Mouse (Mus musculus): ENCODE data around the gene Nqo2. TPM values are rescaled to one million over a fixed set of nuclear protein-coding genes. Genes with fewer than 3 reads are reported as not detected.

Nqo2 gene
- polyA plus RNA-seq, 1 experiment from 2014 or later, result 23.7 TPM

DNA sequence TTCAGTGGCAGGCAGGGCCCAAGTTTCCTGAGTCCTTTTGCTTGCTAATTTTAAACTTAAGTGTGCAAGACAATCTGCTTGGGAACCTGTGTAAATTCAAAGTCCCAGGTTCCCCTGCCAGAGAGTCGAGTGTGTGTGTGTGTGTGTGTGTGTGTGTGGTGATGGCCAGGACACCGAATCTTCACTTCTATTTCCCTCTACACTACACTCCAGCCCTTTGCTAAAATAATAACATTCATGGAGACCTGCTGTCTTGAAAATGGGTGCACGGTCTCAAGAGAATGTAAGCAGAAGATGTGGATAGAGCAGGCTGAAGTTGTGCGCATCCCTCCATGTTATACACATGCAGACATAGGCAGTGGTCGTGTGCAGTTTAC, 73.6 kb downstream of the Nqo2 start:
- ATAC-seq (ENCODE audit: low read depth), result no peak
- Histone ChIP-seq H3K27me3 (no peaks in the 10 kb centered on the region), H3K9me3 (replicated peaks) (no peaks in the 10 kb centered on the region), H3K4me1 (replicated peaks) (peaks cover 17% of the 10 kb centered on the region), H3K9ac (peak overlapping the region; percentile 88), H3K36me3 (peaks cover 10% of the 10 kb centered on the region), H3K4me2 (peak overlapping the region; percentile 85), H3K27ac (peak overlapping the region; percentile 54; the same call in 1 of the 2 replicates), H3K4me3 (replicated peaks) (peak overlapping the region; percentile 79)
- 41% methylated on average over 5 of the region's 5 CpGs for WGBS (ENCODE audit: insufficient replicate concordance)
- no peak for DNase-seq

Other genes starting within 250 kb of the Nqo2 start
- gene Serpinb6e, start 121.3 kb upstream of the Nqo2 start, polyA plus RNA-seq (2015; fragmentation: Nextera tagmentation; extraction: Ambion mirVana), result not detected in 2 replicates
- gene Serpinb6c, start 59.0 kb upstream of the Nqo2 start, polyA plus RNA-seq (2015; fragmentation: Nextera tagmentation; extraction: Ambion mirVana), result not detected in 2 replicates
- gene Ripk1, start 37.7 kb downstream of the Nqo2 start, polyA plus RNA-seq (2015; fragmentation: Nextera tagmentation; extraction: Ambion mirVana), result 11.6 and 12.5 TPM in 2 replicates
- gene Serpinb6a, start 38.1 kb downstream of the Nqo2 start, polyA plus RNA-seq (2015; fragmentation: Nextera tagmentation; extraction: Ambion mirVana), result 14.2 and 14.3 TPM in 2 replicates
- 32.3 and 37.9 TPM in 2 replicates for gene Bphl, start 72.9 kb downstream of the Nqo2 start, polyA plus RNA-seq (2015; fragmentation: Nextera tagmentation; extraction: Ambion mirVana)
- 67.7 and 68.7 TPM in 2 replicates for gene Tubb2a, start 113.3 kb downstream of the Nqo2 start, polyA plus RNA-seq (2015; fragmentation: Nextera tagmentation; extraction: Ambion mirVana)
- gene Tubb2b, start 165.8 kb downstream of the Nqo2 start, polyA plus RNA-seq (2015; fragmentation: Nextera tagmentation; extraction: Ambion mirVana), result 1.3 and 1.5 TPM in 2 replicates
- 50.0 and 51.6 TPM in 2 replicates for gene Psmg4, start 198.3 kb downstream of the Nqo2 start, polyA plus RNA-seq (2015; fragmentation: Nextera tagmentation; extraction: Ambion mirVana)

Data from liver, embryonic 13.5 days (tissue).